8 mouse cellular contexts compared by ENCODE assay signal in genomic region chr7:124803101-124803500, GRCm38 (mm10).
"Had no signal": no experiment of that assay in that cellular context is flagged by ENCODE, and none has a peak within 500 bp of the region (broad histone marks: within the 10 kb centered on the region; RNA-seq: fewer than 3 reads in every experiment).

No protein-coding gene starts in this region.

- DNase-seq: kidney, postnatal 25 days; liver; liver, embryonic 13.5 days; liver, postnatal 0 days; lung, postnatal 14 days; right cerebral cortex, adult 18-20 months; right cerebral cortex, postnatal 25 days; thymus, postnatal 4 days had no signal
